Mouse (Mus musculus): ENCODE data around the gene Shisal2a. TPM values are rescaled to one million over a fixed set of nuclear protein-coding genes. Genes with fewer than 3 reads are reported as not detected.

Shisal2a gene
- total RNA-seq, 2 experiments from 2014 or later, result not detected

- intact Hi-C loops (cut with DNase I), result no loop called here
- H3K4me3 ChIP-seq, result no peak overlapping the region
Measured at GRCm38 (mm10) chr4:108349064-108349463, 34.1 kb downstream of the Shisal2a start.

GRCm38 (mm10) chr4:108348256-108348875, 34.8 kb downstream of the Shisal2a start:
- no peak for TF ChIP-seq CTCF (IDR thresholded peaks at IDR 0.05)
- Histone ChIP-seq H3K4me3 (no peak overlapping the region), H3K27ac (no peak overlapping the region)
- no peak for DNase-seq (ENCODE audit: extremely low spot score in 1 of 2, low spot score in 2 of 2)
- intact Hi-C loops (cut with DNase I), result no loop called here

More at GRCm38 (mm10) chr4:108349064-108349463, 34.1 kb downstream of the Shisal2a start:
- TF ChIP-seq CTCF (IDR thresholded peaks at IDR 0.05), result no peak
- no peak for DNase-seq (ENCODE audit: extremely low spot score in 1 of 2, low spot score in 2 of 2)
- H3K27ac ChIP-seq, result no peak overlapping the region

- TF ChIP-seq CTCF (IDR thresholded peaks at IDR 0.05), result no peak
- Histone ChIP-seq H3K4me3 (no peak overlapping the region), H3K27ac (no peak overlapping the region)
- DNase-seq (ENCODE audit: extremely low spot score in 1 of 2, low spot score in 2 of 2), result no peak
- intact Hi-C loops (cut with DNase I), result no loop called here
Measured at GRCm38 (mm10) chr4:108347111-108347510, 36.0 kb downstream of the Shisal2a start.

- intact Hi-C loops (cut with DNase I), result no loop called here
- no peak for DNase-seq (ENCODE audit: extremely low spot score in 1 of 2, low spot score in 2 of 2)
- no peak overlapping the region for H3K27ac ChIP-seq
- no peak for TF ChIP-seq CTCF (IDR thresholded peaks at IDR 0.05)
- H3K4me3 ChIP-seq, result no peak overlapping the region
Measured at GRCm38 (mm10) chr4:108345826-108346225, 37.3 kb downstream of the Shisal2a start.

GRCm38 (mm10) chr4:108344631-108345083, 38.5 kb downstream of the Shisal2a start:
- DNase-seq (ENCODE audit: extremely low spot score in 1 of 2, low spot score in 2 of 2), result no peak
- intact Hi-C loops (cut with DNase I), result no loop called here
- no peak overlapping the region for H3K4me3 ChIP-seq
- no peak for TF ChIP-seq CTCF (IDR thresholded peaks at IDR 0.05)
- no peak overlapping the region for H3K27ac ChIP-seq

- DNase-seq (ENCODE audit: extremely low spot score in 1 of 2, low spot score in 2 of 2), result peak; percentile 58 to 61
- TF ChIP-seq CTCF (IDR thresholded peaks at IDR 0.05), result peak; percentile 74
- intact Hi-C loops (cut with DNase I), result loop anchor here (1.0 to 5.0 kb wide), 2 partner anchors 120 to 238 kb away; partner anchors contain the start of genes Orc1, Prpf38a and Tut4
- Histone ChIP-seq H3K4me3 (no peak overlapping the region), H3K27ac (peak overlapping the region; percentile 94)
Measured at GRCm38 (mm10) chr4:108339277-108339690, 43.9 kb downstream of the Shisal2a start.

GRCm38 (mm10) chr4:108338811-108339210, 44.3 kb downstream of the Shisal2a start:
- H3K4me3 ChIP-seq, result no peak overlapping the region
- peak; percentile 55 to 70 for DNase-seq (ENCODE audit: extremely low spot score in 1 of 2, low spot score in 2 of 2)
- peak overlapping the region; percentile 94 for H3K27ac ChIP-seq
- TF ChIP-seq CTCF (IDR thresholded peaks at IDR 0.05), result no peak
- intact Hi-C loops (cut with DNase I), result loop anchor here (1.0 to 5.0 kb wide), 2 partner anchors 120 to 238 kb away; partner anchors contain the start of genes Orc1, Prpf38a and Tut4

GRCm38 (mm10) chr4:108338321-108338733, 44.8 kb downstream of the Shisal2a start:
- Histone ChIP-seq H3K27ac (peak overlapping the region; percentile 94), H3K4me3 (no peak overlapping the region)
- peak; percentile 14 to 18 for DNase-seq (ENCODE audit: extremely low spot score in 1 of 2, low spot score in 2 of 2)
- no peak for TF ChIP-seq CTCF (IDR thresholded peaks at IDR 0.05)
- intact Hi-C loops (cut with DNase I), result loop anchor here (5.0 kb wide), 1 partner anchor 239 kb away; the partner anchor contains the start of genes Orc1 and Prpf38a

- no peak overlapping the region for H3K4me3 ChIP-seq
- no peak for TF ChIP-seq CTCF (IDR thresholded peaks at IDR 0.05)
- no peak for DNase-seq (ENCODE audit: extremely low spot score in 1 of 2, low spot score in 2 of 2)
- intact Hi-C loops (cut with DNase I), result loop anchor here (5.0 kb wide), 1 partner anchor 239 kb away; the partner anchor contains the start of genes Orc1 and Prpf38a
- peak overlapping the region; percentile 94 for H3K27ac ChIP-seq
Measured at GRCm38 (mm10) chr4:108337817-108338216, 45.3 kb downstream of the Shisal2a start.

- TF ChIP-seq CTCF (IDR thresholded peaks at IDR 0.05), result no peak
- Histone ChIP-seq H3K27ac (peak overlapping the region; percentile 94), H3K4me3 (no peak overlapping the region)
- intact Hi-C loops (cut with DNase I), result loop anchor here (5.0 kb wide), 1 partner anchor 241 kb away; the partner anchor contains the start of genes Orc1 and Prpf38a
- DNase-seq (ENCODE audit: extremely low spot score in 1 of 2, low spot score in 2 of 2), result no peak
Measured at GRCm38 (mm10) chr4:108336765-108337164, 46.4 kb downstream of the Shisal2a start.

- no peak overlapping the region for H3K4me3 ChIP-seq
- DNase-seq (ENCODE audit: extremely low spot score in 1 of 2, low spot score in 2 of 2), result no peak
- intact Hi-C loops (cut with DNase I), result loop anchor here (5.0 kb wide), 1 partner anchor 242 kb away; the partner anchor contains the start of genes Orc1 and Prpf38a
- no peak for TF ChIP-seq CTCF (IDR thresholded peaks at IDR 0.05)
- H3K27ac ChIP-seq, result peak overlapping the region; percentile 40; the same call in 1 of the 2 replicates
Measured at GRCm38 (mm10) chr4:108335413-108335812, 47.7 kb downstream of the Shisal2a start.

GRCm38 (mm10) chr4:108332041-108332440, 51.1 kb downstream of the Shisal2a start:
- Histone ChIP-seq H3K27ac (no peak overlapping the region), H3K4me3 (no peak overlapping the region)
- intact Hi-C loops (cut with DNase I), result no loop called here
- DNase-seq (ENCODE audit: extremely low spot score in 1 of 2, low spot score in 2 of 2), result no peak
- no peak for TF ChIP-seq CTCF (IDR thresholded peaks at IDR 0.05)

Data from left cerebral cortex, adult 2 months (tissue).